Mouse (Mus musculus) spleen, postnatal 14 days (tissue): ENCODE data around the gene Klc2.
"Not testable (repeated sequence)": the region's sequence is repeated elsewhere in the genome, so short reads cannot be mapped to it uniquely, and the experiment has no call there.

Experiments used
- DNase-seq, 2 experiments: peaks; one replicate each; pipeline ENCODE4 v3.0.0; 2021 to 2022; ENCODE audit warnings: low spot score in 2 of 2

Klc2 gene

GRCm38 (mm10) chr19:5106074-5106473 lies 12.3 kb downstream of the Klc2 start:
- no peak for DNase-seq

- no peak for DNase-seq
Measured at GRCm38 (mm10) chr19:5098363-5099143, 19.8 kb downstream of the Klc2 start, which contains the start of gene Cnih2. TSS of gene Cnih2 (minus strand) at chr19:5098521.

- DNase-seq = no peak
Measured at GRCm38 (mm10) chr19:5097521-5098362, 20.6 kb downstream of the Klc2 start.

GRCm38 (mm10) chr19:5095887-5096474 lies 22.4 kb downstream of the Klc2 start:
- DNase-seq = no peak

- no peak for DNase-seq
Measured at GRCm38 (mm10) chr19:5094746-5095417, 23.5 kb downstream of the Klc2 start.

- DNase-seq = peak; percentile 76 to 85
Measured at GRCm38 (mm10) chr19:5094243-5094632, 24.1 kb downstream of the Klc2 start.

GRCm38 (mm10) chr19:5093481-5094242 lies 24.7 kb downstream of the Klc2 start:
- no peak for DNase-seq

GRCm38 (mm10) chr19:5092083-5092482 lies 26.3 kb downstream of the Klc2 start:
- DNase-seq = no peak

GRCm38 (mm10) chr19:5089324-5089723 lies 29.0 kb downstream of the Klc2 start:
- DNase-seq = no peak

GRCm38 (mm10) chr19:5087884-5088728 lies 30.3 kb downstream of the Klc2 start, which contains the start of gene Yif1a:
TSS of gene Yif1a (plus strand) at chr19:5088538.
- DNase-seq = peak; percentile 72 to 85

- DNase-seq = not testable (repeated sequence)
Measured at GRCm38 (mm10) chr19:5086533-5086932, 31.8 kb downstream of the Klc2 start.

GRCm38 (mm10) chr19:5085145-5085863 lies 33.1 kb downstream of the Klc2 start, which contains the start of gene Tmem151a:
TSS of gene Tmem151a (minus strand) at chr19:5085531.
- DNase-seq = no peak

GRCm38 (mm10) chr19:5084834-5085144 lies 33.6 kb downstream of the Klc2 start:
- no peak for DNase-seq

- no peak for DNase-seq
Measured at GRCm38 (mm10) chr19:5083961-5084833, 34.2 kb downstream of the Klc2 start.

GRCm38 (mm10) chr19:5082596-5082995 lies 35.8 kb downstream of the Klc2 start:
- no peak for DNase-seq

- DNase-seq = no peak
Measured at GRCm38 (mm10) chr19:5082005-5082404, 36.4 kb downstream of the Klc2 start.

- DNase-seq = no peak
Measured at GRCm38 (mm10) chr19:5079279-5079678, 39.1 kb downstream of the Klc2 start.

GRCm38 (mm10) chr19:5073518-5073917 lies 44.8 kb downstream of the Klc2 start:
- DNase-seq = no peak
